Mouse (Mus musculus) ES-CJ7 (cell line): ENCODE measurements at regions not wholly inside any gene's neighbourhood (a gene's known extent, or its start where the extent isn't known, plus 50 kb on each side); places are given as distances from the start of the nearest gene placed in this dataset.

Source experiments
- DNase-seq: peaks from one replicate; pipeline ENCODE4 v3.0.0; 2011; ENCODE audit warnings: low read depth, low spot score

DNA sequence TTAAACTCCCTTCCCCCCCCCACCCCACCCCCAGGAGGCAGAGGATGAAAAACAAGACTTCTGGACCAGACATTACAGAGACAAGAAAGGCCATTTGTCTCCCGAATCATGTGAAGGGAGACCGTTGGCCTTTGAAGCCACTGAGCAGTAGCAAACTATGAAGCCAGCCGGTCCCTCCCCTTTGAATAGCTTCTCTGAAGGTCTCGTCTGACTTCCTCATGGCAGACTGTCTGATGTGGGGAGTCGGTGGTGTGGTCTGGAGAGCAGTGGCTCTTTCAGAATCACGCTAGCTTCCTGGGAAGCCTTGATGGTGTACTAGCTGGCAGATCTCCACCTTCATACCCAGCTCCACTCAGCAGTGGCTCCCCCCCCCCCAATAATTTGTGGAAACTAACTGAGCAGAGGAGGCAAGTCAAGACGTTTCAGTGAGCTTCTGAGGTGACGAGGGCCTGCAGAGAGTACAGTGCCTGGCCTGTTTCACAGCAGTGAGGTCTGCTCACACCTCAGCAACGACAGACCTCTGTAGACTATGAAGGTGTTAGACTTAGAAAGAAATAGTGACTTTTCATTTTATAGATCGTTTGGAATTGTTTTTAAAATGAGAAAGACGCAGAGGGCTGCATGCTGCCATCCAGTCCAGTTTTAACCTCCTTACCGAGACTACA is 116.9 kb upstream of the Rnaseh2b start:
- DNase-seq: no peak

DNA sequence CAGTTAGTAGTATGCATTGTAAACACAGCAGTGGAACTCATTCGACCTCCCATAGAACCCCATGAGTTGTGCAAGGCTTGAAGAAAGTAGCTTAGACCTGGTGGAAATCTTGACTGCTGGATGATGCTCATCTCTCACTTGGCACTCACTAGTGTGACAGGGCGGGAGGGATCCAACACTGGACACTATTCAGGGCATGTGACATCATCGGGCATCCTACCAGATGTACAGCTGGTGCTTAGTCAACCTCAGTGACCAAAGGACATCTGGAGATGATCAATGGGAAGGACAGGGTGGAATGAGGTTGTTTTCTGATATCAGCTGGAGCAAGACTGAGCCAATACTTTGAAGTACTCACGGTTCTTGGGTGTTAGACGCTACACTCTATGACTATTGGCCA is 114.9 kb upstream of the Rnaseh2b start:
- no peak for DNase-seq

DNA sequence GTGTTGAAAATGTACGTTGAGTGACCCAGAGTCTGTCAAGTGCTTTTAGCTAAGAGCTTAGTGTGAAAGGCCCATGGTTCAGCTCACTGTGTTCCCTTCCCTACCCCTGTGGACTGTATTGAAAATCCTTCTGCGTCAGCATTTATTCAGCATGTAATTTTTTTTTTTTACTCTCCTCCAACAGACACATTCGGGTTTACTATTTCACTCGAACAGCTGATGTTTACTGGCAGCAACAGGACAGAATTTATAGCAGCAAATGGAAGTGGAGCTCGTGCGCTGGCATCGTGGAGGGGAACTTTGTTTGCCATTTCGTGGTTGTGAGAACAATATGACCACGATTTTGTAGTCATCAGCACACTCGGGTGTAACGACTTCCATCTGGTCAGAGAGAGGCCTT is 105.0 kb upstream of the Rnaseh2b start:
- DNase-seq: no peak

DNA sequence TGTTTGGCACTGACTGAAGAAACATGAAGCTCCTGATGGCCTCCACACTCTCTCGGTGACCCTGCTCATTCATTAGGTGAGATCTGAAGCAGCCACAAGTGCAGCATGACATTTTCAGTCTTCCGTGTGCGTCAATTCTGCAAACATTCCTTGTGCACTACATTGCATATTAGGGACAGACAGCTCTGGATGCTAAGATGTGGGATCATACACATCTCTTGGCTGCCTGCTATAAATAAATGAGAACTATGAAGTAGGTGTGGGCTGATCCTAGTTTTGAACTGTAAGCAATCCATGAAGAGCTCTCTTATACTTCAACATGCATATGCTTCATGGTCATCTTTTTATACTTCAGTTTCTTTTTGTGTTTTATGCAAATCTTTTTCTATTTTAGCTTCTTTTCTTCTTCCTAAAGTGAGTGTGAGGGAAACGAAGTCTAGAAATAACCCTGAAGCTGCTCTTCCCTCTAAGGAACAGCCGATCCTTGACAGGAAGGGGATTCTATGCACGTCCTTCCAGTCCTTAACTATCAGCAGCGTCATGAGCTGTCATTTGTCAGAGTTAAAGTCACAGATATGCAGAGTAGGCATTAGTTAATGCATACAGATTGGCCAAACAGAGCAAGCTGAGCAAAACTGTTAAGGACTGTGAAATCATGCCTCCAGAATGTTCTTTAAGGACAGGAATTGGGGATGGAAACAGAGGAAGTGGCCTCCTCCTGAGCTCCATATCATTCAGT is 104.1 kb upstream of the Rnaseh2b start:
- DNase-seq: no peak

GRCm38 (mm10) chr14:62191624-62192023 is 100.8 kb upstream of the Rnaseh2b start:
- DNase-seq: no peak

GRCm38 (mm10) chr14:62192814-62193213 is 99.6 kb upstream of the Rnaseh2b start:
- no peak for DNase-seq

DNA sequence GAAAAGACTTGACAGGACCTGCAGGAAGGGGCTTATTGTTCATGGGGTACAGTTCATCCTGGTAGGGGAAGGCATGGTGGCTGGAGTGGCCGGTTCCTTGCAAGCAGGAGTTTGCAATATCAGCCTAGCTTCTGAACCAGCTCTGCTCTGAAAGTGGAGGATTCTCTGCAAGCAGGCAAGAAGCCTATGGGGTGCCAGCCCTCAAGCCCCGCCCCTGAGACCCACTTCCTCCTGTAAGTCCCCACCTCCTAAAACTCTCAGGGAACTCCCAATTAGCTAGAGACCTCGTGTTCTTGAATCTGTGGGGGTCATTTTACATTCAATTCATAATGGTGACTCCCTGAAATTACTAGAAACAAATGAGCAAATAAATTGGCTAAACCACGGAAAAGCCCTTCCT is 99.0 kb upstream of the Rnaseh2b start:
- no peak for DNase-seq

GRCm38 (mm10) chr14:62196776-62197175 is 95.6 kb upstream of the Rnaseh2b start:
- DNase-seq: no peak

DNA sequence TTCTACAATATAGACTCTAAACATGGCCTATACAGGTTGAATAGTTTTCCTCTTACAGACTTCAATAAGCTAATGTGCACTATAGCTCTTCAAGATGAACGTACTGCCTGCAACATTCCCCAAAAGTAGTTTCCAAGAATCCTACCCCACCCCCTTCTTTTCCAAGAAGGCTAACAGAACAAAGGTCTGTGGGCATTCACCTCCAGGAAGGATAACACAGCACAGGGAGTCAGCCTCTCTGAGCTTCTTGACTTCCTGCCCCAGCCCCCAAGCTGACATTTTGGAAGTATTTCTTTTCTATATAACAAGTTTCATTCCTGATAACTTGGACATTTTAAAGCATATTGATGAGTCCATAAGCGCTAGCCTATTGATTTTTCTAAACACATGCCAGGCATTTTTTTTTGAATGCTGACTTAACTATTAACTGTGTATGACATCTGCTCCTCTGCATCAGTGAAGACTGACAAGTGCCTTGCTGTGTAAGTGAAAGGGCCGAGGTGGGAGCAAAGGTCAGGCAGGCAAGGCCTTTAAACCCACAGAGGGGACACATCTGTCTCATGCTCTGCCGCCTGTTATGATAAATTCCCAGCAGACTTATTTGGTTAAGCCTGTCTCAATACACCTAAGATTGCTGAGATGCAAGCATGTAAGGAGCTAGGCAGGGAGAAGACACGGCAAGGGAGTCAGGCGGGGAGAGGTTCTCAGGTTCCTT is 93.8 kb upstream of the Rnaseh2b start:
- DNase-seq: no peak

DNA sequence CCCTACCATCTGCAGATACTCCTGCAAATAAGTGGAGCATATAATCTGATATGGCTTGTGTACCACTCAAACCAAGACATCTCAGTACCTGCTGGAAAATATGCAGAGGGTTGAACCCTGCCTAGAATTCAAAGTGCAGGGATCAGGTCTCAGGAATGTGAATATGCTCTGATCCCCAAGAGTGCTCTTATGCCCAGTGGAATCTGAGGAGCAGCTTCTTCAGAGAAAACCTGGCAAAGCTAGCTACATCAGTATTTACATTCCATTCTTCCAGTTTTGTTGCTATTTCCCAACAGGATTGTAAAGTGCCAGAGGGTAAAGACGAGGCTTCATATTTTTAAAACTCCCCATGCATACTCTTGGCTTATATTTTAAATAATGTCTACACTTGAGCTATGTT is 77.3 kb upstream of the Rnaseh2b start:
- no peak for DNase-seq

GRCm38 (mm10) chr14:62216995-62217394 is 75.4 kb upstream of the Rnaseh2b start:
- DNase-seq: no peak

DNA sequence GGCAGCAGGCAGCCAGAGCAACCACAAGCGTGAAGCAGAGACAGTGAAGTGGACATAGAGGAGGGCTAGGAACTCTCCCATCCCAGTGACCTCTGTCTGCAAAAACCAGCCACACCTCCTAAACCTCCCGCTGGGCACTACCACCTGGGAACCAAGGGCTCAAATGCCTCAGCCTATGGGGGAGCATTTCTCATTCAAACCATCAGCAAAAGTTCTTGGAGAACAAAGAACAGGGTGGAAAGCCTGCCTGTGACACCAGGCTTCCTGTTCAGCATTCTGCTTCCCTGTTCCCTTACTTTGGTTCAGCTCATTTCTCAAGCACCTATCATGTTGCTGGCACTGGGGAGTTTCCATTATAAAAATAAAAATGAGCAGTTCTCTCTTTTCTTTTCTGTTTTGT is 74.4 kb upstream of the Rnaseh2b start:
- DNase-seq: peak; percentile 76

DNA sequence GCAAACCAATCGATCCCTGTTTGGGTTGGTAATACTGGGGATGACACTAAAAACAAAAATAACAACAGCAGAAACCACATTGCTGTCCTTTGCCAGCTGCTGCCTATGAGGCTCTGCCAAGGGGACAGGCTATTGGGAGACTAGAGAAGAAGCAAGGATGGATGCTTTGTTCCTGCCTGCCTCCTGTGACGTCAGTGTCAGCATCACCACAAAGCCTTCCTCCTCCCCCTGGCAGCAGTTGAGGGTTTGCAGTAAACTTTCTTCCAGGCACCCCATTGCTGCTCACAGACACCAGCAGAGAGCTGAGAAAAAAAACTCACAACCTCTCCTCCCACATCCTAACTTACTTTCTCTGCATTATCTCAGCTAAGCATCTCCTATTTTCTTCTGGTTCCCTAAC is 73.7 kb upstream of the Rnaseh2b start:
- DNase-seq: peak; percentile 18

DNA sequence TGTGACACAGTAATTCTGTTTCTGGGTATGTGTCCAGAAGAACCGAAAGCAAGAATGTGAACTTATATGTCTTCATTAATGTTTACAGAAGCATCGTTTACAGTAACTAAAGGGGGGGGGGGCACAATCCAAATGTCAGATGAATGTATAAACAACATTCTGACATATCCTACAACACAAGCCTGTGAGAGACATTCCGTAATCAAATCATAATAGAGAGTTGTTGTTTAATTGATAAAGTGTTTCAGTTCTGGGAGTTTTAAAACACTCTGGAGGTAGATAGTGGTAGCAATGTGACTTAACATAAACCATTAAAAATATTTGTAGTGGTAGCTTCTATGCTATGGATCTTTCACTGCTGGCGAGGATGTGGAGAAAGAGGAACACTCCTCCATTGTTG is 71.6 kb upstream of the Rnaseh2b start:
- no peak for DNase-seq
